Mouse (Mus musculus): ENCODE results near the gene Dscaml1.

- TF ChIP-seq CTCF (IDR thresholded peaks at IDR 0.05; ENCODE audit: borderline replicate concordance, control insufficient read depth, extremely low read depth, insufficient read depth, low read length, poor library complexity) (no peak), POLR2A (IDR thresholded peaks at IDR 0.05; ENCODE audit: control insufficient read depth, extremely low read depth, insufficient read depth, low read length, poor library complexity) (no peak)
These were observed 147.6 kb downstream of the Dscaml1 start for GRCm38 (mm10) chr9:45574021-45574420.

Data from thymus, adult 2 months (tissue).